Mouse (Mus musculus) cerebellum, adult 2 months (tissue): ENCODE data around the gene Jakmip3. TPM values are rescaled to one million over a fixed set of nuclear protein-coding genes. Genes with fewer than 3 reads are reported as not detected.

Experiments used
- DNase-seq, 2 experiments: peaks; one replicate each; pipeline ENCODE4 v3.0.0; 2021
- H3K27ac ChIP-seq: fragments of 200-500 bp; 2 replicates; pipeline ENCODE4 v1.5.1; 2012; ENCODE audit warnings: low read length, control low read depth, inconsistent platforms; ENCODE audit not compliant: insufficient read depth
- H3K27me3 ChIP-seq: fragments of 200-500 bp; 2 replicates; pipeline ENCODE4 v1.6.1; 2012; ENCODE audit warnings: inconsistent platforms, mild to moderate bottlenecking, low read length, moderate library complexity; ENCODE audit not compliant: control insufficient read depth, insufficient read depth
- H3K4me1 ChIP-seq: fragments of 200-500 bp; 2 replicates; pipeline ENCODE4 v1.6.1; 2011; ENCODE audit warnings: low read length; ENCODE audit not compliant: control insufficient read depth, insufficient read depth
- H3K4me3 ChIP-seq: fragments of 200-500 bp; replicated peaks from 2 replicates; pipeline ENCODE3; 2011; ENCODE audit warnings: mild to moderate bottlenecking, low read depth, low read length, control low read depth; ENCODE audit not compliant: insufficient read depth
- CTCF ChIP-seq: fragments of 200-500 bp; IDR thresholded peaks from 2 replicates; pipeline ENCODE4 v1.5.1; 2011; ENCODE audit warnings: low read depth, mild to moderate bottlenecking, control low read depth, low read length, moderate library complexity, borderline replicate concordance; ENCODE audit not compliant: insufficient read depth
- POLR2A ChIP-seq: fragments of 200-500 bp; IDR thresholded peaks from 2 replicates; pipeline ENCODE4 v1.6.1; 2011; ENCODE audit warnings: low read length, control low read depth, borderline replicate concordance; ENCODE audit not compliant: insufficient read depth
- WGBS: fragments of 180-500 bp; shearing (Covaris S2); methylation state at CpG from one replicate; pipeline ENCODE4 v1.1.7; 2018; 5-methylcytosine and 5-hydroxymethylcytosine counted together
- polyA plus RNA-seq: library from polyadenylated mRNA; depleted of rRNA; stranded (reverse); fragments of >200 nt; gene quantifications from 2 replicates; pipeline ENCODE4 v1.2.3, GENCODE M21; 2012

The Jakmip3 gene
- polyA plus RNA-seq, 1 experiment: 47.6 TPM

DNA sequence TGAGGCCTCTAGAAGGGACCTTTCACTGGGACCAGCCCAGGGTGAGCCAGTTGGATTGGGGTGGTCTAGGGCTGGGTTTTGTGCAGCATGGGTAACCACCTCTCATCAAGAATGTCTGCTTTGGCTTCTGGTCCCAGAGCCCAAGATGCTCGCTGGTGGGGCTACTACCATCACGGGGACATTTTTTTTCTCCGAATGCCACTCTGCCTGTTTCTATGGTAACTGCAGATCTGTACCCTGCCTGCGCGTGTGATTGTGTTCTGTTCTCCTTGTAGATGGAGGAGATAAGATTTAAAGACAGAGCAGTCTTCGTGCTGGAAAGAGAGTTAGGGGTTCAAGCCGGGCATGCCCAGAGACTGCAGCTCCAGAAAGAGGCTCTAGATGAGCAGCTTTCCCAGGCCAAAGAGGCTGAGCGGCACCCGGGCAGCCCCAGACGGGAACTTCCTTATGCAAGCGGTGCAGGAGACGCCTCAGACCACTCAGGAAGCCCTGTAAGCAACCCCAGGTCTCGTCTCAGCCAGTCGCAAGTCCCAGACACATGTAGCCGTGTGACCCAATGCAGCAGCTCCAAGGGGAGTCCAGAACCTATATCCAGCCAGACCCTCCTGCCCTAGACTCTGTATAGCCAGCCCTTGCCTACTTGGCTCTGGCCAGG lies 76.8 kb downstream of the Jakmip3 start:
- Histone ChIP-seq H3K27me3 (no peaks in the 10 kb centered on the region), H3K4me1 (no peaks in the 10 kb centered on the region), H3K4me3 (no peak overlapping the region), H3K27ac (no peak overlapping the region)
- no peak for TF ChIP-seq CTCF
- TF ChIP-seq POLR2A: no peak
- 68% methylated on average over 15 of the region's 15 CpGs for WGBS
- DNase-seq: no peak

DNA sequence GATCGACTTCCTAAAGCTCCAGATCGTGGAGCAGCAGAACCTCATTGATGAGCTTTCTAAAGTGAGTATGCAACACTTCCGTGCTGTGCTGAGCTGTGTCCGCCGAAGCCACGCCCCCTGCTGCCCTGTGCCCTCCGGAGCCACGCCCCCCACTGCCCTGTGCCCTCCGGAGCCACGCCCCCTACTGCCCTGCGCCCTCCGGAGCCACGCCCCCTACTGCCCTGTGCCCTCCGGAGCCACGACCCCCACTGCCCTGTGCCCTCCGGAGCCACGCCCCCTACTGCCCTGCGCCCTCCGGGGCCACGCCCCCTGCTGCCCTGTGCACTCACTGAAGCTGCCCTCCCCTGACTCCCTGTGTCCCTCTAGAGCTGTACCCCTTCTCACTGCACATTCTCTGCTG lies 80.4 kb downstream of the Jakmip3 start:
- 13% methylated on average over 20 of the region's 20 CpGs for WGBS
- TF ChIP-seq POLR2A (no peak), CTCF (no peak)
- H3K27ac ChIP-seq: no peak overlapping the region

DNA sequence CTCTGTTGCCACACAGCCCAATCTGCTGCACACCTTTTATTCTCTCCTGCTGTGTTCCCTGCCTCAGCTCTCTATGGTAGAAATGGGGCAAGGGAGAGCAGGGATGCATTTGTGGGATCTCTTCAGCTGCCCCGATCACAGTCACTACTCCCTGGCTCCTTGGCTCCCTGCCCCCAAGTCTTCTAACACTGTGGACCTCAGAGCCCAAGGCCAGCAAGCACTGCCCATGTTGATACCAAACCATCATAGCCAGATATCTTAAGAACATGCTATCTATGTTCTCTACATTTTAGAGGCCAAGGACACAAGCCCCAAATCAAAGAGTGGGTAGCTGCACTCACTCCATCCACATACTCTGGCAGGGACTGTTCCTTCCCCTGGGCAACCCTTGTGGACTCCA lies 80.8 kb downstream of the Jakmip3 start:
- Histone ChIP-seq H3K4me1 (no peaks in the 10 kb centered on the region), H3K4me3 (no peak overlapping the region), H3K27me3 (no peaks in the 10 kb centered on the region), H3K27ac (no peak overlapping the region)
- no peak for DNase-seq
- no peak for TF ChIP-seq CTCF
- TF ChIP-seq POLR2A: no peak
- 62% methylated on average over 1 of the region's 1 CpGs for WGBS

More for the DNA sequence above, 80.4 kb downstream of the Jakmip3 start:
- DNase-seq: no peak
- Histone ChIP-seq H3K4me3 (no peak overlapping the region), H3K4me1 (no peaks in the 10 kb centered on the region), H3K27me3 (no peaks in the 10 kb centered on the region)

DNA sequence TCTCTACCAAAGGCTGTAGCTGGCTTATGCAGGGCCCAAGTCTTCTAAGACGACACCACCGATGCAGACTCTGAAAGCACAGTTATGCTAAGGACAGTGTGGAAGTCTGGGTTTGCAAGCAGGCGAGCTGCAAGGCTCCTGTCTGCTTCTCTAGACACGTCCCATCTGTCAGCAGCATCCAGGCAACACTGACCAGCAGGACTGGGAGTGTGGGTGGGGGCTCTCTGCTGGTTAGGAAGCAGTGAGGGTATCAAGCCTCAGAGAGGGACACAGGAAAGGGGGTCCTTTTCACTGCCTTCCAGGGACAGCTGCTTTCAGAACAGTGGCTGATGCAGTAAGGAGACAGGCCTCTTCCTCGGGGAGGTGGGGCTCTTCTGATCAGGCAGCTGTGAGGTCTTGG lies 86.6 kb downstream of the Jakmip3 start:
- WGBS: 51% methylated on average over 5 of the region's 5 CpGs
- H3K27ac ChIP-seq: no peak overlapping the region
- H3K27me3 ChIP-seq: no peaks in the 10 kb centered on the region
- no peaks in the 10 kb centered on the region for H3K4me1 ChIP-seq
- TF ChIP-seq CTCF (no peak), POLR2A (no peak)
- H3K4me3 ChIP-seq: no peak overlapping the region
- no peak for DNase-seq

DNA sequence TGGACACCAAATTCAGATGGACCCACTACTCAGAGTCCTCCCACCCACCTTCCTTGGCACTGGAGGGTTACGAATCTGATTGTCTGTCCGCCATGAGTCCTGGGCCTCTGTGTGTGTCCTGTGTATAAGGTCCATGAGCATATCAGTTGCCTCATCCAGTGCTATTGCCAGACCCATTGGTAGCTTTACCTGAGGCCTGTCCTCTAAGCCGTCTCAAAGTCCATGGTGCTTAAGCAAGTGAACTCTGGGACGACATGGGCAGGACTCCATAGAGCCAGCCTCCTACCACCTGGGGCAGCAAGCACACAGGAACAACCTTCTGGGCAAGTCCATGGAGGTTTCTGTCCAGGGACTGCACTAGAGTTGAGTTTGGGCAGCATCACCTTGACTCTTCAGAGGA lies 90.7 kb downstream of the Jakmip3 start:
- Histone ChIP-seq H3K27me3 (no peaks in the 10 kb centered on the region), H3K27ac (no peak overlapping the region), H3K4me3 (no peak overlapping the region), H3K4me1 (no peaks in the 10 kb centered on the region)
- TF ChIP-seq POLR2A (no peak), CTCF (no peak)
- 93% methylated on average over 4 of the region's 4 CpGs for WGBS
- DNase-seq: no peak

GRCm38 (mm10) chr7:139063406-139063805 lies 122.9 kb downstream of the Jakmip3 start:
- Histone ChIP-seq H3K27ac (no peak overlapping the region), H3K4me3 (no peak overlapping the region), H3K4me1 (peaks cover 6% of the 10 kb centered on the region; the same call in 1 of the 2 replicates), H3K27me3 (no peaks in the 10 kb centered on the region)
- TF ChIP-seq POLR2A (no peak), CTCF (peak; percentile 40; the same call in 1 of the 2 replicates)
- DNase-seq: peak in 1 of 2 experiments; percentile 15
- 57% methylated on average over 4 of the region's 4 CpGs for WGBS

DNA sequence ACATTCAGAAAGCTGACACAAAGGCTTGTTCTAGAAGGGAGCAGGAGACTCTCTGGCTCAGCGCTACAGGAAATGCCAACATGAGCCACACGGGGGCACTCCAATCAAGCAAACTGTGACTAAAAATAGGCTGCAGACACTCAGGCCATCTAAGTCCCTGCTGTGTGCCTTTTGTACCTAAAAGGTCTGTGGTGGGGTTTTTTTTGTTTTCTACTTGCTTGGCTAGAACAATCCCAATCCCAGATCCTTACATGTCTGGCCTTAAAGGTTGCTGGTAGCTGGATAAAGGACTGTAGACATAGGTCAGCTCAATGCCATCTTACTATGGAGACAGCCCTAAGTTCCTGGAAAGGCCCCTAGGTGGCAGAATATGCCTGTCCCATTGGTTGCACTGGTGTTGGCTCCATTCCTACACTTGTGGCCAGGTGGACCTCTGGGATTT lies 127.7 kb downstream of the Jakmip3 start:
- TF ChIP-seq CTCF: peak; percentile 78
- TF ChIP-seq POLR2A: no peak
- H3K27me3 ChIP-seq: no peaks in the 10 kb centered on the region
- DNase-seq: peak; percentile 87 to 89
- H3K4me3 ChIP-seq: no peak overlapping the region
- no peak overlapping the region for H3K27ac ChIP-seq
- peaks cover 13% of the 10 kb centered on the region; the same call in 1 of the 2 replicates for H3K4me1 ChIP-seq
- 0% methylated on average over 2 of the region's 2 CpGs for WGBS

DNA sequence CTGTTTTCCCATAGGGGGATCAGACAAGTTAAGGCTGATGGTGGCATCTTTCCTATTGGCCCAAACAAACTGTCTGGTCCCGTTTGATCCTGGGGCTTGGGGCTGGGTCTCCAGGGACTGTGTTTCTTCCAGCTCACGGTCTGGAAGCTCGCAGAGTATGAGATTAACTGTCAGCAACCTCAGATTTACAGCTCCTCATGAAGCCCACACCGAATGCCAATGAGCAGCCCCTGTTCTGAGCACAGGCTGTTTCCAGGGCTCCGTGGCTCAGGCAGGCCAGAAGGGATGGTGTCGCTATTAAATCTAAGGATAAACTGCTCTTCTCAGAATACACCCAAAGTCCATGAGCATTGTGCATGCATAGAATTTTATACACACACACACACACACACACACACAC lies 133.7 kb downstream of the Jakmip3 start:
- peaks cover 32% of the 10 kb centered on the region for H3K4me1 ChIP-seq
- H3K27me3 ChIP-seq: no peaks in the 10 kb centered on the region
- TF ChIP-seq CTCF (no peak), POLR2A (no peak)
- no peak overlapping the region for H3K4me3 ChIP-seq
- WGBS: 62% methylated on average over 6 of the region's 6 CpGs
- DNase-seq: no peak
- H3K27ac ChIP-seq: no peak overlapping the region
